Mouse (Mus musculus) forebrain, postnatal 0 days (tissue): Measurements from ENCODE around the gene Gm20683. TPM values are rescaled to one million over a fixed set of nuclear protein-coding genes. Genes with fewer than 3 reads are reported as not detected.

Experiments used
- ATAC-seq: fragments of 200-750 bp; cut with Nextera tagmentation; 2 replicates; pipeline ENCODE4 v1.8.0; 2017; ENCODE audit warnings: mild to moderate bottlenecking, moderate library complexity
- DNase-seq: peaks from one replicate; pipeline ENCODE4 v3.0.0-alpha.2; 2015
- H3K27ac ChIP-seq: fragments of 300-500 bp; sonication (generic); 2 replicates; pipeline ENCODE4 v1.5.1; 2014; ENCODE audit warnings: low read depth, mild to moderate bottlenecking, antibody characterized with exemption, low read length, moderate library complexity, mixed read lengths
- H3K27me3 ChIP-seq: fragments of 300-500 bp; sonication (generic); 2 replicates; pipeline ENCODE4 v1.6.1; 2014; ENCODE audit warnings: mild to moderate bottlenecking, low read length, mixed read lengths; ENCODE audit not compliant: insufficient read depth
- H3K36me3 ChIP-seq: fragments of 300-500 bp; sonication (generic); 2 replicates; pipeline ENCODE4 v1.6.1; 2014; ENCODE audit warnings: mild to moderate bottlenecking, moderate library complexity; ENCODE audit not compliant: insufficient read depth
- H3K4me1 ChIP-seq: fragments of 300-500 bp; sonication (generic); 2 replicates; pipeline ENCODE4 v1.6.1; 2014; ENCODE audit warnings: antibody characterized with exemption; ENCODE audit not compliant: insufficient read depth
- H3K4me2 ChIP-seq: fragments of 300-500 bp; sonication (generic); 2 replicates; pipeline ENCODE4 v1.6.1; 2014; ENCODE audit warnings: low read depth, mild to moderate bottlenecking, moderate library complexity
- H3K4me3 ChIP-seq: fragments of 300-500 bp; sonication (generic); 2 replicates; pipeline ENCODE4 v1.5.1; 2014; ENCODE audit warnings: low read depth, low read length, mixed read lengths
- H3K9ac ChIP-seq: fragments of 300-500 bp; sonication (generic); 2 replicates; pipeline ENCODE4 v1.6.1; 2014; ENCODE audit warnings: mild to moderate bottlenecking
- H3K9me3 ChIP-seq: fragments of 300-500 bp; sonication (generic); 2 replicates; pipeline ENCODE4 v1.6.1; 2016; ENCODE audit warnings: low read length
- CTCF ChIP-seq: sonication (generic); IDR thresholded peaks from 2 replicates; pipeline ENCODE4 v1.5.1; 2016; ENCODE audit warnings: antibody characterized with exemption, control low read depth, low read depth
- WGBS: fragments of 180-500 bp; shearing (Covaris S2); extraction: QIAGEN DNeasy Blood & Tissue Kit; methylation state at CpG from one replicate; pipeline ENCODE4 v1.1.7; 2014; 5-methylcytosine and 5-hydroxymethylcytosine counted together
- polyA plus RNA-seq: library from polyadenylated mRNA; unstranded; fragments of >200 nt; fragmentation: Nextera tagmentation; extraction: Ambion mirVana; gene quantifications from 2 replicates; pipeline ENCODE4 v1.2.1, GENCODE M21; 2015
- total RNA-seq: library from RNA; depleted of rRNA; stranded (reverse); fragments of >200 nt; gene quantifications from 2 replicates; pipeline ENCODE4 v1.2.3, GENCODE M21; 2014

Gm20683 gene
- total and polyA plus RNA-seq, 2 experiments from 2014 or later = 12.3 to 23.8 TPM

DNA sequence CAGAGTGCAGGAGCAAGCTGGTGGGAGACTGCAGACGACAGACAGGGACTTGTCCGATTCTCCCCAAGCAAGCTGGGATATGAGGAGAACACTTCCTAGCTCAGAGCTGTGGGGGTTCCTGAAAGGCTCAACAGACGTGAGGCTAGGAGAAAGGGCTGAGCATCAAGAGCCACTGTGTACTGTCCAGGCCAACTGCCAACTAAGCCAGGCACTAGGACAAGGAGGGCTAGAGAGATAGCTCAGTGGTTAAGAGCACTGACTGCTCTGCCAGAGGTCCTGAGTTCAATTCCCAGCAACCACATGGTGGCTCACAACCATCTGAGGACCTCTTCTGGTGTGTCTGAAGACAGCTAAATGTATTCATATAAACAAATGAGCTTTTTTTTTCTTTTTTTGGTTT, 946 bp upstream of the Gm20683 start:
- no peak overlapping the region for H3K4me2 ChIP-seq
- H3K4me1 ChIP-seq = peaks cover 14% of the 10 kb centered on the region
- H3K27ac ChIP-seq = no peak overlapping the region
- H3K9me3 ChIP-seq = no peaks in the 10 kb centered on the region
- H3K27me3 ChIP-seq = no peaks in the 10 kb centered on the region
- no peak overlapping the region for H3K9ac ChIP-seq
- 81% methylated on average over 3 of the region's 3 CpGs for WGBS
- ATAC-seq = no peak
- TF ChIP-seq CTCF = no peak
- no peak overlapping the region for H3K4me3 ChIP-seq
- DNase-seq = no peak
- H3K36me3 ChIP-seq = peaks cover 38% of the 10 kb centered on the region

DNA sequence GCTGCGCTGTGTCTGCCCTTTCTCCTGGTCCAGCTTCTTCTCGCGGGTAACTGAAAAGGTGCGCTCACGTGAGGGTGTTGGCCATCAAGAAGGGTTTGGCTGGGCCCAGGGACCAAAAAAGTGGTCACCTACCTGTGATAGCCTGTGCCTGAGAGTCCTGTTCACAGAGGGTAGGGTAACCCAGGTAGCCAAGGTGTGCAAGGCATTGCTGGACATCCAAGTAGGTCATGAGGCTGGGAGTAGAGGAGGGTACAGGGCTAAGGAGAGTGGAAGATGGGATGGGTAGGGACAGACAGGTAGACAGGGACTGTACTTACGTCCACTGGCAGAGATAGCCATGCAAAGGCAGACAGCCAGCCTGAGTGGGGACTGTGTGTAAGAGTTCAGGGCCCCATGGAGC, 1.0 kb downstream of the Gm20683 start:
- no peak for TF ChIP-seq CTCF
- Histone ChIP-seq H3K4me3 (no peak overlapping the region), H3K4me1 (peaks cover 28% of the 10 kb centered on the region), H3K9me3 (no peaks in the 10 kb centered on the region), H3K27me3 (no peaks in the 10 kb centered on the region), H3K9ac (no peak overlapping the region), H3K27ac (no peak overlapping the region), H3K36me3 (peaks cover 38% of the 10 kb centered on the region), H3K4me2 (no peak overlapping the region)
- DNase-seq = no peak
- no peak for ATAC-seq
- WGBS = 95% methylated on average over 6 of the region's 6 CpGs

DNA sequence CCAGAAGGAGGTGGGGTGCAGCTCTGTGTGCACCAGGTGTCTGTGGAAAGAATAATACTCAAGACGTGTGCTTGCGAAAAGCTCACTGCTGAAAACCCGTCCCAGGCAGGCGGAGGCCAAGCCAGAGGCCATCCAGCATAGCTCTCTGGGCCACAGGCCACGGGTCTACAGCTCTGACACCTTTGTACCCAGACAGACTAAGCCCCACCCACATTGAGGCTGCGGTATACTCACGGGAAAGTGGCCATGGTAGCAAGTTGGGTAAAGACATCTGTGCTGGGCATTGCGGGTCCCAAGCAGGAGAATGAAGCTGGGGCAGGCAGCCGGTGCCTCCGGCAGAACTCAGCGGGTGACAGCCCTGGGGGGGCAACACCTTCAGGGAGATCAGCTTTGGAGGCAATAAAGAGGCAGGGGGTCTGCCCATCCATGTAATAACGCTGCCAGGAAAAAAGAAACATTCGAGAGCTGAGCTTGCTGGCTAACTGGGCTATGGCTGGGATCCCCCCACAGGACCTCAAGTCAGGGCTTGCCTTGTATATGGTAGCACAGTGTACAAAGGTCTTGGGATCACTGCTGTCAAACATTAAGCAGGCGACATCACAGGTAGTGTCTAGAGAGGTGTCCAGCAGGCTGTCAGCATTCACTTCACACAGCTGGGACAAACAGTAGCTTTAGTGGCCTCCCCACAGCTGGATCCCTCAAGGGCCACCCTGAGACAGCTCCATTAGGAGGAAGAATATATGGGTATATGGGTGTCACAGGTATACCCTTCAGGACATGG, 1.9 kb downstream of the Gm20683 start:
- peaks cover 29% of the 10 kb centered on the region for H3K4me1 ChIP-seq

DNA sequence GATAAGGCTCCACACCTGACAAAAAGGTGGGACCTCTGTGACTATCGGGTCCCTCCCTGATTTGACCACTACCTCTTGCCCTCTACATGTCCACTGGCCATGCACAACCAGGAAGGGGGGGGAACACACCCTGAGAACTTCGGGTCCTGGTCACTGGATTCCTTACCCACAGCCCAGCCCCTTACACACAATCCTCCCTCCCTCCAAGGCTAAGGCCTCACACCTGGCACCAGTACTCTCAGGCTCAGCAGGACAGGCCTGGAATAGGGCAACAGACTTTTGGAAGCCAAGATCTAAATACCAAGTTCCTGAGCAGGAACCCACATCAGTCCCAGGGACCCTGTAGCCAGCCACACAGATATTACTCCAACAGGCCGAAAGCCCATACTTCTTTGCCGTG, 2.7 kb downstream of the Gm20683 start:
- H3K9me3 ChIP-seq = no peaks in the 10 kb centered on the region
- H3K9ac ChIP-seq = no peak overlapping the region
- TF ChIP-seq CTCF = no peak
- H3K4me1 ChIP-seq = peaks cover 33% of the 10 kb centered on the region
- H3K4me3 ChIP-seq = no peak overlapping the region
- ATAC-seq = no peak
- H3K36me3 ChIP-seq = peaks cover 38% of the 10 kb centered on the region
- no peak for DNase-seq
- H3K27me3 ChIP-seq = no peaks in the 10 kb centered on the region
- H3K4me2 ChIP-seq = no peak overlapping the region
- H3K27ac ChIP-seq = no peak overlapping the region
- 89% methylated on average over 4 of the region's 4 CpGs for WGBS

More for the DNA sequence above, 1.9 kb downstream of the Gm20683 start:
- Histone ChIP-seq H3K4me2 (no peak overlapping the region), H3K27ac (no peak overlapping the region), H3K9ac (no peak overlapping the region), H3K4me3 (no peak overlapping the region), H3K27me3 (no peaks in the 10 kb centered on the region), H3K36me3 (peaks cover 38% of the 10 kb centered on the region), H3K9me3 (no peaks in the 10 kb centered on the region)
- ATAC-seq = no peak
- TF ChIP-seq CTCF = no peak
- DNase-seq = no peak
- WGBS = 90% methylated on average over 14 of the region's 14 CpGs

DNA sequence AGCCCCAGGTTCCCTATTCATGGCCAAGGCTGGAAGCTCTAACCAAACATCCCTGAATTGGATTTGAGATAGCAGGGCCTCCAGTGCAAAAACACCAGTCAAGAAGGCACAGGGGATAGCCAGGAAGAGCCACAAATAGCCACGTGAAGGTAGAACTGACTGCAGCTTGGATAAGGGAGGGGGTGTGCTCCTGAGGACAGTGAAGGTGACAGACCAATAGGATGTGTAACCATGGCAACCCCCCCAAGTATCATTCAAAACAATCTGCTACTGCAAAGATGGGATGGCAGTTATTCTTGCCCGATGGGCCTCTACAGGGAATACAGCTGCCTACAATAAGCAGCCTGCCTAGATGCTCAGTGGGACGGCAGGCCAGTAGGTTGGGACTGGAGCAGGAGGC, 4.0 kb downstream of the Gm20683 start:
- Histone ChIP-seq H3K27ac (peak overlapping the region; percentile 84), H3K27me3 (no peaks in the 10 kb centered on the region), H3K4me1 (peaks cover 27% of the 10 kb centered on the region), H3K9me3 (no peaks in the 10 kb centered on the region), H3K4me2 (peak overlapping the region; percentile 89), H3K36me3 (peaks cover 38% of the 10 kb centered on the region), H3K4me3 (no peak overlapping the region), H3K9ac (peak overlapping the region; percentile 77; the same call in 1 of the 2 replicates)
- DNase-seq (no peak), ATAC-seq (no peak)
- 15% methylated on average over 3 of the region's 3 CpGs for WGBS
- no peak for TF ChIP-seq CTCF

DNA sequence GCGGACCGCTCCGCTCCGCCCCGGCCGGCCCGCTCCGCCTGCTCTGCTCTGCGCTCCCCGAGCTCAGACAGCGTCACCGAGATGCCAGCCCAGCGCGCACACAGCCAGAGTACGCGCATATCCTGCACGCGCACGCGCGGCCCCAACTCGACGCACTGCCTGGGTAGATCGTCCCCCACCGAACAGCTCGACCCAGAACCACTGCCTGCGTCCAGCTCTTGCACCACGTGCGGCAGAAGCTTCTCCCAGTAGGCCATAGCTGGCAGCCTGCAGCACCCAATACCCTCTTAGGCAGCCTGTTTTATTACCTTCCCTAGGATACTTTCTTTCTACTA, 4.5 kb downstream of the Gm20683 start, which contains the start of gene Rhbdl1:
Gene Rhbdl1 (minus strand): TSS at position 220 of the 335 bp plus-strand sequence.
- H3K27ac ChIP-seq = peak within 1 kb of the TSS; percentile 84
- peak within 1 kb of the TSS; percentile 61 for H3K4me3 ChIP-seq
- H3K9me3 ChIP-seq = no peaks in the 10 kb centered on the region
- no peaks in the 10 kb centered on the region for H3K27me3 ChIP-seq
- no peak for TF ChIP-seq CTCF
- H3K4me1 ChIP-seq = peaks cover 28% of the 10 kb centered on the region
- 2% methylated on average over 26 of the region's 29 CpGs for WGBS
- DNase-seq = peak; percentile 94
- H3K36me3 ChIP-seq = peaks cover 34% of the 10 kb centered on the region
- H3K4me2 ChIP-seq = peak within 1 kb of the TSS; percentile 89
- peak; percentile 73 for ATAC-seq
- peak within 1 kb of the TSS; percentile 77 for H3K9ac ChIP-seq

DNA sequence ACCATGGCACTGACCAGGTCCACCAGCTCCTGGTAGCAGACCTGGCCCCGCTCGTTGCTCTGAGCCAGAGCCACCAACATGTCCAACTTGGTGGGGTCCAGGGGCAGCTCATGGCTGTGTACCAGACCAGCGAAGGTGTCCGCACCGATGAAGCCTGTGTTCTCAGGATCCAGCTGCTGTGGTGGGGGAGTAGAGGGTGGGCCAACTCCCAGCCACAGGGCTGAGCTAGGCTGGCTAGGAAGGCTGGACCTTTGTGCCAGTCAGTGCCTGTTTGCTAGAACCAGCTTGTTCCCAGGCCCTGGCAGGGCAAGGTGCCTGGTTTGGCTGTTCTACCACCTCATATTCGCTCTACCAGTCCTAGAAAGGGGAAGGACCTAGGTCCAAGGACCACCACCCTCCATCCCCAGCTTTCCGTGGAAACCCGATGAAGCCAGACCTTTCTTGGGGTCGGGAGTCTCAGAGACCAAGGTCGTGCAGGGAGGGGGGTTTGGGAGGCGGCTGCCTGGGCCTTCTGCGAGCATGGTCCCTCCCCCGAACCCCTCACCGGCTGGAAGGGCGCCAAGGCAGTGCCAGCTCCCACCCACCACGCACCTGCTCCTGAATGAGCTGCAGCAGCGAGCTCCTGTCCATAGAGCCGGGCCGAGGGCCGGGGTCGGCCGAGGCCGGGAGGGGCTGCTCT, 5.0 kb downstream of the Gm20683 start:
- Histone ChIP-seq H3K4me2 (peak overlapping the region; percentile 89), H3K9ac (peak overlapping the region; percentile 77), H3K27me3 (no peaks in the 10 kb centered on the region), H3K9me3 (no peaks in the 10 kb centered on the region), H3K4me1 (peaks cover 33% of the 10 kb centered on the region), H3K4me3 (peak overlapping the region; percentile 61), H3K36me3 (peaks cover 29% of the 10 kb centered on the region), H3K27ac (peak overlapping the region; percentile 84)
- peak; percentile 0; the same call in 1 of the 2 replicates for ATAC-seq
- no peak for TF ChIP-seq CTCF
- DNase-seq = no peak
- WGBS = 24% methylated on average over 21 of the region's 23 CpGs
